Mouse (Mus musculus) kidney, adult 2 months (tissue): ENCODE measurements around the gene Tcf7. TPM values are rescaled to one million over a fixed set of nuclear protein-coding genes. Genes with fewer than 3 reads are reported as not detected.

Experiments used
- DNase-seq: peaks from one replicate; pipeline ENCODE4 v3.0.0; 2021
- H3K27ac ChIP-seq: fragments of 200-500 bp; 2 replicates; pipeline ENCODE4 v1.5.1; 2012; ENCODE audit warnings: low read depth, low read length, control low read depth, inconsistent platforms; ENCODE audit not compliant: insufficient read depth
- H3K27me3 ChIP-seq: fragments of 200-500 bp; replicated peaks from 2 replicates; pipeline ENCODE4 v1.6.1; 2012; ENCODE audit warnings: mild to moderate bottlenecking, moderate library complexity, low read length, inconsistent platforms; ENCODE audit not compliant: control insufficient read depth, insufficient read depth
- H3K36me3 ChIP-seq: fragments of 200-500 bp; 2 replicates; pipeline ENCODE4 v1.6.1; 2012; ENCODE audit warnings: mild to moderate bottlenecking, moderate library complexity, low read length, inconsistent platforms; ENCODE audit not compliant: control insufficient read depth, insufficient read depth
- H3K4me1 ChIP-seq: fragments of 200-500 bp; 2 replicates; pipeline ENCODE4 v1.6.1; 2011; ENCODE audit warnings: low read length; ENCODE audit not compliant: control insufficient read depth, insufficient read depth
- H3K4me3 ChIP-seq: fragments of 200-500 bp; 2 replicates; pipeline ENCODE4 v1.5.1; 2011; ENCODE audit warnings: mild to moderate bottlenecking, low read depth, low read length, control low read depth; ENCODE audit not compliant: insufficient read depth
- CTCF ChIP-seq: fragments of 200-500 bp; conservative IDR thresholded peaks from 2 replicates; pipeline ENCODE4 v1.5.1; 2011; ENCODE audit warnings: low read depth, mild to moderate bottlenecking, control low read depth, low read length, moderate library complexity, mixed read lengths; ENCODE audit not compliant: insufficient read depth, insufficient read length
- POLR2A ChIP-seq: fragments of 200-500 bp; IDR thresholded peaks from one replicate; pipeline ENCODE4 v1.6.1; 2011; ENCODE audit warnings: low read depth, low read length, control low read depth
- WGBS: fragments of 180-500 bp; shearing (Covaris S2); methylation state at CpG from one replicate; pipeline ENCODE4 v1.1.7; 2018; 5-methylcytosine and 5-hydroxymethylcytosine counted together
- polyA plus RNA-seq: library from polyadenylated mRNA; depleted of rRNA; stranded (reverse); fragments of >200 nt; gene quantifications from 2 replicates; pipeline ENCODE4 v1.2.3, GENCODE M21; 2012

The Tcf7 gene
- polyA plus RNA-seq, 1 experiment, result 13.2 TPM

GRCm38 (mm10) chr11:52298955-52299354, 16.1 kb upstream of the Tcf7 start:
- H3K4me1 ChIP-seq, result no peaks in the 10 kb centered on the region
- 88% methylated on average over 9 of the region's 9 CpGs for WGBS
- no peaks in the 10 kb centered on the region for H3K27me3 ChIP-seq
- no peak overlapping the region for H3K27ac ChIP-seq
- TF ChIP-seq POLR2A, result no peak
- TF ChIP-seq CTCF, result no peak
- no peak for DNase-seq
- H3K36me3 ChIP-seq, result no peaks in the 10 kb centered on the region
- no peak overlapping the region for H3K4me3 ChIP-seq

- peak; percentile 77 for DNase-seq
- Histone ChIP-seq H3K4me1 (no peaks in the 10 kb centered on the region), H3K36me3 (no peaks in the 10 kb centered on the region), H3K27me3 (no peaks in the 10 kb centered on the region), H3K4me3 (no peak overlapping the region), H3K27ac (no peak overlapping the region)
- TF ChIP-seq POLR2A (no peak), CTCF (peak; percentile 79)
- WGBS, result 10% methylated on average over 9 of the region's 9 CpGs
Measured at GRCm38 (mm10) chr11:52297352-52297751, 14.5 kb upstream of the Tcf7 start.

GRCm38 (mm10) chr11:52294103-52294502, 11.3 kb upstream of the Tcf7 start:
- no peaks in the 10 kb centered on the region for H3K4me1 ChIP-seq
- TF ChIP-seq CTCF (no peak), POLR2A (no peak)
- H3K27ac ChIP-seq, result no peak overlapping the region
- H3K36me3 ChIP-seq, result no peaks in the 10 kb centered on the region
- no peak for DNase-seq
- H3K27me3 ChIP-seq, result no peaks in the 10 kb centered on the region
- WGBS, result 76% methylated on average over 9 of the region's 9 CpGs
- H3K4me3 ChIP-seq, result no peak overlapping the region

GRCm38 (mm10) chr11:52292894-52293293, 10.1 kb upstream of the Tcf7 start:
- no peaks in the 10 kb centered on the region for H3K4me1 ChIP-seq
- WGBS, result 92% methylated on average over 6 of the region's 6 CpGs

GRCm38 (mm10) chr11:52292346-52292745, 9.5 kb upstream of the Tcf7 start:
- H3K36me3 ChIP-seq, result no peaks in the 10 kb centered on the region
- WGBS, result 38% methylated on average over 7 of the region's 7 CpGs
- H3K4me1 ChIP-seq, result no peaks in the 10 kb centered on the region
- TF ChIP-seq POLR2A, result no peak
- TF ChIP-seq CTCF, result no peak
- H3K4me3 ChIP-seq, result no peak overlapping the region
- no peak overlapping the region for H3K27ac ChIP-seq
- no peaks in the 10 kb centered on the region for H3K27me3 ChIP-seq
- no peak for DNase-seq

More at GRCm38 (mm10) chr11:52292894-52293293, 10.1 kb upstream of the Tcf7 start:
- no peak for DNase-seq
- Histone ChIP-seq H3K36me3 (no peaks in the 10 kb centered on the region), H3K27ac (no peak overlapping the region), H3K4me3 (no peak overlapping the region), H3K27me3 (no peaks in the 10 kb centered on the region)
- TF ChIP-seq POLR2A, result no peak
- TF ChIP-seq CTCF, result no peak

- no peaks in the 10 kb centered on the region; the same call in 1 of the 2 replicates for H3K4me1 ChIP-seq
- H3K4me3 ChIP-seq, result no peak overlapping the region
- no peak overlapping the region for H3K27ac ChIP-seq
- 50% methylated on average over 4 of the region's 4 CpGs for WGBS
- H3K27me3 ChIP-seq, result no peaks in the 10 kb centered on the region
- H3K36me3 ChIP-seq, result no peaks in the 10 kb centered on the region
- DNase-seq, result no peak
- TF ChIP-seq CTCF (no peak), POLR2A (no peak)
Measured at GRCm38 (mm10) chr11:52286958-52287305, 4.1 kb upstream of the Tcf7 start.

GRCm38 (mm10) chr11:52286301-52286957, 3.6 kb upstream of the Tcf7 start:
- no peaks in the 10 kb centered on the region; the same call in 1 of the 2 replicates for H3K4me1 ChIP-seq
- WGBS, result 65% methylated on average over 16 of the region's 16 CpGs
- no peak for DNase-seq
- no peak for TF ChIP-seq POLR2A
- TF ChIP-seq CTCF, result no peak
- no peaks in the 10 kb centered on the region for H3K36me3 ChIP-seq
- no peaks in the 10 kb centered on the region for H3K27me3 ChIP-seq
- no peak overlapping the region for H3K4me3 ChIP-seq
- no peak overlapping the region for H3K27ac ChIP-seq
